12 mouse cellular contexts compared by ENCODE assay signal in the genomic region with DNA sequence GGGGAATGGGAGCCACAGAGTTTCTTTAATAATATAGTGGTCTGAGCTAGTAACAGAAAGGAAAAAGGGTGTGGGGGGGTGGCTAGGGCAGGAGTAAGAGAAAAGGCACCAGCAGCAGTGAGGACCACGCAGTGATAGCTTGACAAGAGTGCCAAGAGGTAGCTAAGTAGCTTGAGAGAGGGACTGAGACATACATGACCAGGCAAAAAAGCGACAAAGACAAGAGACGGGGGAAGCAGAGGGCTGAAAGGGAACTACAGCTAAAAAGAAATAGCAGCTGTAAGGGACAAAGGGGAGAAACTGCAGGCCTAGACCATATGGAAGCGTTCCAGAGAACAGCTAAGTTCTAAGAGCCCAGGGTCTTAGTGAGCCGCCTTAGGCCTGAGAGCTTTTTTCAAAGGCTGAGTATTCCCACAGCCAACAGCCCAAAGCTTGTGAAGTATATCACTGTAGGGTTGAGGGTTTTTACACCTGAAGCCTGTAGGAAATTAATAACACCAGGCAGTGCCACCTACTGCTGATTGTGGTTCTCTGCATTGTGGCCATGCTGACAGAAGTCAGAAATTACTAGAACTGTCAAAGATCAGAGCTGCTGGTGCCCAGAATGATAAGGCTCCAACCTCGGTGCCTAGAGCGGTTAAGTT. TPM values are rescaled to one million over a fixed set of nuclear protein-coding genes. Genes with fewer than 3 reads are reported as not detected.
DNase-seq lines count a peak whose midpoint lies in the region; ATAC-seq and TF ChIP-seq lines count a peak whose summit lies in the region.
"Had no signal": no experiment of that assay in that cellular context is flagged by ENCODE, and none has a peak within 500 bp of the region (broad histone marks: within the 10 kb centered on the region; RNA-seq: fewer than 3 reads in every experiment).

No protein-coding gene starts in this region.

- no peak for TF ChIP-seq EP300 in heart, adult 2 months (IDR thresholded peaks at IDR 0.05; ENCODE audit: insufficient read depth, low read depth, low read length)
- no peak for TF ChIP-seq EP300 in lung, postnatal 0 days (IDR thresholded peaks at IDR 0.05)

- TF ChIP-seq CTCF in heart, adult 2 months (IDR thresholded peaks at IDR 0.05), result peak; percentile 51
- peak; percentile 55 for TF ChIP-seq CTCF in lung, postnatal 0 days (IDR thresholded peaks at IDR 0.05)

- H3K36me3 ChIP-seq in heart, adult 2 months (ENCODE audit: control insufficient read depth, insufficient read depth, low read length), result no peaks in the 10 kb centered on the region
- H3K36me3 ChIP-seq in heart, embryonic 10.5 days, result no peaks in the 10 kb centered on the region
- H3K36me3 ChIP-seq in lung, postnatal 0 days (ENCODE audit: insufficient read depth, low read length), result no peaks in the 10 kb centered on the region
- H3K36me3 ChIP-seq: neural tube, embryonic 13.5 days had no signal

- no peak overlapping the region for H3K9ac ChIP-seq in heart, adult 2 months (ENCODE audit: low read depth, low read length)
- H3K9ac ChIP-seq in lung, postnatal 0 days (replicated peaks; ENCODE audit: low read depth), result no peak overlapping the region
- H3K9ac ChIP-seq: neural tube, embryonic 13.5 days had no signal

- no peak overlapping the region for H3K4me2 ChIP-seq in lung, postnatal 0 days (replicated peaks; ENCODE audit: low read depth, low read length)
- H3K4me2 ChIP-seq: neural tube, embryonic 13.5 days had no signal

- no peaks in the 10 kb centered on the region for H3K9me3 ChIP-seq in heart, embryonic 10.5 days
- H3K9me3 ChIP-seq in lung, postnatal 0 days (ENCODE audit: low read length), result no peaks in the 10 kb centered on the region
- H3K9me3 ChIP-seq: neural tube, embryonic 13.5 days had no signal

- no peak for DNase-seq in heart, adult 2 months
- no peak for DNase-seq in heart, embryonic 10.5 days (ENCODE audit: low spot score)
- peak; percentile 46 for DNase-seq in lung, postnatal 0 days (ENCODE audit: low spot score)
- no peak for DNase-seq in lung, adult 18-20 months
- no peak for DNase-seq in thymus, postnatal 10 days (ENCODE audit: low spot score in 2 of 2)
- DNase-seq in embryo, embryonic 10 days (ENCODE audit: low spot score), result no peak
- DNase-seq: cerebellum, adult 11 months; gastrocnemius, postnatal 36 days had no signal

- no peak for TF ChIP-seq POLR2A in heart, adult 2 months (IDR thresholded peaks at IDR 0.05; ENCODE audit: insufficient read depth, low read depth, low read length)

- no peak for ATAC-seq in lung, postnatal 0 days
- peak; percentile 17 for ATAC-seq in granulocyte monocyte progenitor cell, adult 5-6 weeks (replicated peaks; ENCODE audit: poor library complexity, severe bottlenecking)
- peak; percentile 48 for ATAC-seq in megakaryocyte progenitor cell, adult 5-6 weeks (replicated peaks; ENCODE audit: poor library complexity)
- ATAC-seq: inflammation-experienced regulatory T-cells, adult 6 months had no signal

- H3K4me1 ChIP-seq in heart, adult 2 months (ENCODE audit: control insufficient read depth, insufficient read depth, low read length), result no peaks in the 10 kb centered on the region
- H3K4me1 ChIP-seq in heart, embryonic 10.5 days, result no peaks in the 10 kb centered on the region
- H3K4me1 ChIP-seq in lung, postnatal 0 days (ENCODE audit: insufficient read depth, low read depth, low read length), result no peaks in the 10 kb centered on the region
- H3K4me1 ChIP-seq: neural tube, embryonic 13.5 days had no signal

- intact Hi-C loops in heart, adult 2 months (cut with DNase I), result loop anchor here (5.0 kb wide), 1 partner anchor 276 kb away; no protein-coding TSS in a partner anchor

- no peak overlapping the region for H3K4me3 ChIP-seq in heart, adult 2 months
- no peak overlapping the region for H3K4me3 ChIP-seq in heart, embryonic 10.5 days
- H3K4me3 ChIP-seq in lung, postnatal 0 days (ENCODE audit: low read depth, low read length), result no peak overlapping the region
- H3K4me3 ChIP-seq: neural tube, embryonic 13.5 days had no signal

- no peaks in the 10 kb centered on the region for H3K27me3 ChIP-seq in heart, adult 2 months (ENCODE audit: control insufficient read depth, insufficient read depth, low read length)
- no peaks in the 10 kb centered on the region for H3K27me3 ChIP-seq in heart, embryonic 10.5 days (ENCODE audit: insufficient read depth, poor library complexity, severe bottlenecking)
- no peaks in the 10 kb centered on the region for H3K27me3 ChIP-seq in lung, postnatal 0 days (replicated peaks; ENCODE audit: insufficient read depth, low read length)
- H3K27me3 ChIP-seq: neural tube, embryonic 13.5 days had no signal

- H3K27ac ChIP-seq in heart, adult 2 months, result no peak overlapping the region
- H3K27ac ChIP-seq in heart, embryonic 10.5 days, result no peak overlapping the region
- no peak overlapping the region for H3K27ac ChIP-seq in lung, postnatal 0 days (ENCODE audit: low read length)
- H3K27ac ChIP-seq: neural tube, embryonic 13.5 days had no signal

- 75% methylated on average over 7 of the region's 7 CpGs for WGBS in heart, adult 2 months
- WGBS in heart, embryonic 10.5 days, result 71% methylated on average over 7 of the region's 7 CpGs
- 65% methylated on average over 7 of the region's 7 CpGs for WGBS in lung, postnatal 0 days

- H3K79me2 ChIP-seq in heart, adult 2 months (replicated peaks; ENCODE audit: control insufficient read depth, insufficient read depth, low read length), result no peaks in the 10 kb centered on the region

RNA-seq across cellular contexts. Expression of a gene that starts 38.2 kb away (rescaled TPM):
- total RNA-seq in heart, adult 2 months (2021), result not detected
- 0.03 TPM in 1 of 2 replicates, not detected in the other for polyA plus RNA-seq in heart, adult 2 months (2012; rRNA removed)
- 0.14 and 0.19 TPM in 2 replicates for polyA plus RNA-seq in heart, embryonic 10.5 days (2016; fragmentation: Nextera tagmentation; extraction: Ambion mirVana)
- 1.0 and 1.4 TPM in 2 replicates for polyA plus RNA-seq in lung, postnatal 0 days (2015; fragmentation: Nextera tagmentation; extraction: Ambion mirVana)
- 0.26 and 1.2 TPM in 2 replicates for total RNA-seq in granulocyte monocyte progenitor cell, adult 5-6 weeks (2014; fragmentation: Nextera tagmentation)
- total RNA-seq in granulocyte monocyte progenitor cell, adult 5-6 weeks (2017), result 0.88 TPM in 1 of 2 replicates, not detected in the other
- 0.32 TPM in 1 of 2 replicates, not detected in the other for total RNA-seq in megakaryocyte progenitor cell, adult 5-6 weeks (2015)
- total RNA-seq in megakaryocyte progenitor cell, adult 5-6 weeks (2017), result 0.21 and 0.78 TPM in 2 replicates
- total RNA-seq: gastrocnemius, postnatal 36 days had no signal
- polyA plus RNA-seq: neural tube, embryonic 13.5 days had no signal
